Mouse (Mus musculus): ENCODE measurements at regions not wholly inside any gene's neighbourhood (a gene's known extent, or its start where the extent isn't known, plus 50 kb on each side); places are given as distances from the start of the nearest gene placed in this dataset.

- peaks cover 5% of the 10 kb centered on the region for H3K4me1 ChIP-seq (ENCODE audit: control insufficient read depth, insufficient read depth, low read depth, low read length)
- H3K4me3 ChIP-seq (ENCODE audit: low read length) = no peak overlapping the region
- H3K9me3 ChIP-seq (ENCODE audit: control insufficient read depth, low read length) = no peaks in the 10 kb centered on the region
- H3K9ac ChIP-seq (ENCODE audit: low read depth, low read length) = no peak overlapping the region
- 45% methylated on average over 2 of the region's 2 CpGs for WGBS
- no peaks in the 10 kb centered on the region for H3K27me3 ChIP-seq (replicated peaks; ENCODE audit: control insufficient read depth, insufficient read depth, low read length)
- H3K4me2 ChIP-seq (ENCODE audit: low read length) = no peak overlapping the region
- no peaks in the 10 kb centered on the region for H3K36me3 ChIP-seq (ENCODE audit: control insufficient read depth, insufficient read depth, low read length)
- H3K27ac ChIP-seq (ENCODE audit: low read depth, low read length) = no peak overlapping the region
- no peak for ATAC-seq
Measured at GRCm38 (mm10) chr8:31036892-31037291, 2391.6 kb upstream of the 5930422O12Rik start.

Measured in hindbrain, embryonic 16.5 days (tissue).